Mouse (Mus musculus) skeletal muscle tissue, adult 2 months (tissue): ENCODE measurements around the gene Celf5.

ENCODE experiments used
- DNase-seq: peaks from one replicate; pipeline ENCODE4 v3.0.0-alpha.2; 2012; ENCODE audit warnings: low read depth, low spot score

Celf5 gene

GRCm38 (mm10) chr10:81415549-81416310 is 66.8 kb downstream of the Celf5 start:
- DNase-seq = peak; percentile 98

GRCm38 (mm10) chr10:81415146-81415545 is 67.4 kb downstream of the Celf5 start:
- DNase-seq = no peak

GRCm38 (mm10) chr10:81414682-81415081 is 67.8 kb downstream of the Celf5 start:
- DNase-seq = peak; percentile 90

GRCm38 (mm10) chr10:81413310-81414261 is 68.9 kb downstream of the Celf5 start:
- DNase-seq = peak; percentile 96

DNA sequence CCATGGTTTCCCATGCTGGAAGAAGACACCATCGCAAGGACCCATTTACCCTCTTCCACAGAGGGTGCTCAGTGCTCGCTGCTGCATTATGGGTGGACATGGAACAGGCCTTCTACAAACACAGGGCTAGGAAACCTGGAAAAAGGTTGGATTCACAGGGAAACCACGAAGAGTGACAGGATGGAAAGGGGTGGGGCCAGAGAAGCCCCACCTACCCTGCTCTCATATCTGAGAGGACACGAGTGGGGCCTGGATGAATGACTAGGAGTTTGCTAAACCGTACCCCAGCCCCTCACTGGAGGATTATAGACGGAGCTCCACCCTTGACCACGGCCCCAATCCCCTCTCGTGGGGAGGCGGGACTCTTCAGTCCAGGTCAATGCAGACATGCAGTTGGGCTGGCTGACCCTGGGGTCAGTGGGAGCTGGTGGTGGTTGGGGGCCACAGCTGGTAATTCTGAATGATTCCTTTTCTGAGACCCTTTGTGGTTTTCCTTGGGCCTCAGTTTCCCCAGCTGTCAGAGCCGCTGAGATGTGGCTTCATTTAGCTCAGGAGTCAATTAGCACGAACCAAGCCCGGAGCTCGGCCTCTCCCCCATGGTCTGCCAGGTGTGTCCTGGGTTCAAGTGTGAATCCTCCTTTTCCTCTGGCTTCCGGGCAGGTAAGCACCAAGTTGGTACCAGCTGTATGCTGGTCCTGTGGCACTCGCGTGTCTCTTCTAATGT is 69.8 kb downstream of the Celf5 start:
- DNase-seq = no peak

GRCm38 (mm10) chr10:81411471-81412400 is 70.8 kb downstream of the Celf5 start:
- DNase-seq = peak; percentile 98

GRCm38 (mm10) chr10:81410981-81411380 is 71.5 kb downstream of the Celf5 start:
- no peak for DNase-seq

GRCm38 (mm10) chr10:81410350-81410749 is 72.2 kb downstream of the Celf5 start:
- no peak for DNase-seq

DNA sequence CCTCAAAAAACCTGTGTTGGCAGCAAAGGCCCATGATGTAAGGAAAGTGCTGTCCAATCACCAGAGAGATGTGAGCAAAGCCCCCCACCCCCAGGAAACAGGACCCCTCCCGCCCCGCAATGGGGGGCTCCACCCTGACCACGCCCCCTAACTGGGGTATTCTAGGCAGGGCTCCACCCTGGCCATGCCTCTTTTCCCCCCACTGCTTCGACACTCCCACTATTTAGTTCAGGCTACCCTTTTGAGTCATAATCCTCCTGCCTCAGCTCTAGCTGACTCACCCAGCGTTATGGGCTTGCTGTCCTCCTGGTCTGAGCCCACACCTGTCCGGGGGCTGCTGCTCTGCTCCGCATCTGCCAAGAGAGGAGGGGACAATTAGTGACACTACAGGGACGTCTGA is 73.2 kb downstream of the Celf5 start:
- DNase-seq = no peak
